Mouse (Mus musculus): ENCODE data around the gene Samsn1. TPM values are rescaled to one million over a fixed set of nuclear protein-coding genes. Genes with fewer than 3 reads are reported as not detected.

The Samsn1 gene
- polyA plus RNA-seq, 1 experiment from 2014 or later, result 26.5 TPM

- Histone ChIP-seq H3K4me3 (ENCODE audit: inconsistent target) (no peak overlapping the region), H3K36me3 (ENCODE audit: inconsistent target) (no peaks in the 10 kb centered on the region), H3K27ac (no peak overlapping the region), H3K79me2 (ENCODE audit: inconsistent target) (no peaks in the 10 kb centered on the region)
- WGBS (ENCODE audit: missing documents), result 17% methylated on average over 1 of the region's 1 CpGs
These were observed 38.2 kb downstream of the Samsn1 start for GRCm38 (mm10) chr16:75983831-75984230.

GRCm38 (mm10) chr16:75979381-75979780 lies 42.7 kb downstream of the Samsn1 start:
- H3K36me3 ChIP-seq (ENCODE audit: inconsistent target), result no peaks in the 10 kb centered on the region
- H3K79me2 ChIP-seq (ENCODE audit: inconsistent target), result no peaks in the 10 kb centered on the region
- H3K4me3 ChIP-seq (ENCODE audit: inconsistent target), result no peak overlapping the region
- no peak overlapping the region for H3K27ac ChIP-seq

- Histone ChIP-seq H3K27ac (no peak overlapping the region), H3K36me3 (ENCODE audit: inconsistent target) (no peaks in the 10 kb centered on the region), H3K4me3 (ENCODE audit: inconsistent target) (no peak overlapping the region), H3K79me2 (ENCODE audit: inconsistent target) (no peaks in the 10 kb centered on the region)
- WGBS (ENCODE audit: missing documents), result 60% methylated on average over 5 of the region's 5 CpGs
These were observed 44.3 kb downstream of the Samsn1 start for GRCm38 (mm10) chr16:75977798-75978197.

DNA sequence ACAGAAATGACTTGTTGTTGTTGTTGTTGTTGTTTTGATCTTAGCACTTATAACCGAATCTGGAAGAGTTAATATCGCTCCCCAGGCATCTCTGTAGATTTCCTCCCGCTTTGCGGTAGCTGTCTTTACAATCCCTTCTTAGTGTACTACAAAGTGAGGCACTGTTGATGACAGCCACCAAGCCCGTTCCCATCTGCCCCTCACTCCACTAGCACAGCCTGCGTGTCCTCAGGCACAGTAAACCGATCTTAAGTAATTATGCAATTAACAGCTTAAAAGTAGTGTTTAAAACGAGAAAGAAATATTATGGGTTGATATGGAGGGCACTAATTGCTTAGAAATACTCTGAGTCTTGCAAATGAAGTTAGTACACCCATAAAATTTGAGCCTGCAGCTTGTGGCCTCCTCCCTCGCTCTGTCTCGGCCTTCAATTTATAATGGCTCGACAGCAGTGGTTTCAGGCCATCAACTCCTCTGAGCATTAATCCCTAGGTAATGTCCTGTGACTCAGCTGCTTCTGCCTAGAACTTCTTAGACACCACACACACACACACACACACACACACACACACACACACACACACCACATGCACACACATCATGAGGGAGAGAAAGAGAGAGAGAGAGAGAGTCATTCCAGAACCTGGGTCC lies 46.3 kb downstream of the Samsn1 start:
- 91% methylated on average over 11 of the region's 11 CpGs for WGBS (ENCODE audit: missing documents)
- Histone ChIP-seq H3K79me2 (ENCODE audit: inconsistent target) (no peaks in the 10 kb centered on the region), H3K27ac (no peak overlapping the region), H3K36me3 (ENCODE audit: inconsistent target) (no peaks in the 10 kb centered on the region), H3K4me3 (ENCODE audit: inconsistent target) (no peak overlapping the region)

DNA sequence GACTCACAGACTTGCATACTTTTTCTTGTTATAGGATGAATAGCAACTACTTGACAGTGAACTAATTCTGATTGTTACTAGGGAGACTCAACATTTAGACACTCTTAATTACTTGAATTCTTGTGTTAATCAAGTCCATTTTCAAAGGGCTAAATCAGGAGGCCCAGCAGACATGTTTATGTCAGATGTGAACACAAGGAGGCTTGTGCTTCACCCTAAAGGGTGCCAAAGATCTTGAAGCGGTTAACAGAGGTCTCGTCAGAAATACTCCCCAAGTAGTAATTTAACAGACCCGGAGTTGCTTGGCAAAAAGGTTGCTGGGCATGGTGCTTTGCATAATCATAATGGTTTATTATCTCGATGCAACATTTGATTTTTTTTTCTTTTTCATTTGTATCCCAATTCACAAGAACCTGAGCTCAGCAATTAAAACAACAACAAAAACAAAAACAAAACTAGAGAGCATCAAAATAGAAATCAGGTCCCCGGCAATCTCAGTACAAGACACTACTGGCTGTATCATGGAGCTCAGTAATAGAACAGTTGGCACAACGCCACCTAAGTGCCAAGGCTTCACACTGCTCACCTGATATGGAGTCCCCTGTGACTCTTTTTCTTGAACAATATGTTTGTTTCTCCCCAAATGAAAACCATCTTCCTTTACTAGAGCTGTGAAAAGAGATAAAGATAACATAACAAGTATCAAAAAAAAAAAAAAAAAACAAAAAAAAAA lies 51.6 kb downstream of the Samsn1 start:
- no peaks in the 10 kb centered on the region for H3K79me2 ChIP-seq (ENCODE audit: inconsistent target)
- no peak overlapping the region for H3K4me3 ChIP-seq (ENCODE audit: inconsistent target)
- H3K36me3 ChIP-seq (ENCODE audit: inconsistent target), result no peaks in the 10 kb centered on the region
- H3K27ac ChIP-seq, result no peak overlapping the region
- 98% methylated on average over 6 of the region's 6 CpGs for WGBS (ENCODE audit: missing documents)

- no peaks in the 10 kb centered on the region for H3K36me3 ChIP-seq (ENCODE audit: inconsistent target)
- H3K4me3 ChIP-seq (ENCODE audit: inconsistent target), result no peak overlapping the region
- H3K79me2 ChIP-seq (ENCODE audit: inconsistent target), result no peaks in the 10 kb centered on the region
- peak overlapping the region; percentile 75 for H3K27ac ChIP-seq
- WGBS (ENCODE audit: missing documents), result 53% methylated on average over 8 of the region's 8 CpGs
These were observed 60.1 kb downstream of the Samsn1 start for GRCm38 (mm10) chr16:75962021-75962420.

DNA sequence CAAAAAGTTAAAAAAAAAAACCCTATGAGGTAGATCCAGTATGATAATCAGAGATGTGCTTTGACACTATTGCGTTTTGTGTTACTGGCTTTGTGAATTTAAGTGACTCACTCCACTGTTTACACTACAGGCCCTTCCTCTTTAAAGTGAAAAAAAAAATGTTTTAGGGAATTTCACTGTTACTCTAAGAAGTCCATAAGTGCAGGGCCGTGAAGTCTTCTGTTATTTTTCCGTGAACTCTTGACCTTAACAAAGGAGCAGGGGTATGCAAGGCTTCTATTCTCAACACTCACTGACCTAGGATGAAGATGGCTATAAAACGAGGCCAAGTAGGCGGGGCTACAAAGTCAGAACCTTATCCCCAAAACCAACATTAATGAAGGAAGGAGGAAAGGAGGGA lies 60.6 kb downstream of the Samsn1 start:
- no peaks in the 10 kb centered on the region for H3K79me2 ChIP-seq (ENCODE audit: inconsistent target)
- peak overlapping the region; percentile 3; the same call in 1 of the 2 replicates for H3K4me3 ChIP-seq (ENCODE audit: inconsistent target)
- 21% methylated on average over 3 of the region's 5 CpGs for WGBS (ENCODE audit: missing documents)
- no peaks in the 10 kb centered on the region for H3K36me3 ChIP-seq (ENCODE audit: inconsistent target)
- H3K27ac ChIP-seq, result peak overlapping the region; percentile 75

DNA sequence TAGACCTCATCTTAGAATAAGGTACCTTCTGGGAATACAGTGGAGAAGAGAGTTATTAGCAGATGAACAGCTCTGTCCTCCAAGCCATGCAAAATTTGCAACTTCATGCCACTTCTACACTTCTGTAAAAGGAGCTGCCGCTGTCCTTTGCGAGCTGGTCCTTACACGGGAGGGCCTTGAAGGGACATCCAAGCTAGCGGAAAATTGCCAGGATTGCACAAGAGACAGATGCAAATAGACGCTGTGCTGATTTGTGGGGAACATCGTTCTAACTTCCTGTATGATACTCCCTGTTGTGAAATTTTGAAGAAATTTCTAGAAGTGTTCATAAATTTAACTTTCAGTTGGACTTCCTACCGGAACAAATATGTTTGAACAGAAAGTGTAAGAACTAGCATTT lies 61.0 kb downstream of the Samsn1 start:
- WGBS (ENCODE audit: missing documents), result 1% methylated on average over 7 of the region's 7 CpGs
- Histone ChIP-seq H3K27ac (peak overlapping the region; percentile 75), H3K4me3 (ENCODE audit: inconsistent target) (peak overlapping the region; percentile 3; the same call in 1 of the 2 replicates), H3K36me3 (ENCODE audit: inconsistent target) (no peaks in the 10 kb centered on the region), H3K79me2 (ENCODE audit: inconsistent target) (no peaks in the 10 kb centered on the region)

GRCm38 (mm10) chr16:75933357-75933756 lies 88.7 kb downstream of the Samsn1 start:
- Histone ChIP-seq H3K79me2 (ENCODE audit: inconsistent target) (no peaks in the 10 kb centered on the region), H3K4me3 (ENCODE audit: inconsistent target) (no peak overlapping the region), H3K36me3 (ENCODE audit: inconsistent target) (no peaks in the 10 kb centered on the region), H3K27ac (no peak overlapping the region)

- Histone ChIP-seq H3K36me3 (ENCODE audit: inconsistent target) (no peaks in the 10 kb centered on the region), H3K79me2 (ENCODE audit: inconsistent target) (no peaks in the 10 kb centered on the region), H3K4me3 (ENCODE audit: inconsistent target) (no peak overlapping the region), H3K27ac (no peak overlapping the region)
- 76% methylated on average over 3 of the region's 4 CpGs for WGBS (ENCODE audit: missing documents)
These were observed 91.9 kb downstream of the Samsn1 start for GRCm38 (mm10) chr16:75930222-75930553.

DNA sequence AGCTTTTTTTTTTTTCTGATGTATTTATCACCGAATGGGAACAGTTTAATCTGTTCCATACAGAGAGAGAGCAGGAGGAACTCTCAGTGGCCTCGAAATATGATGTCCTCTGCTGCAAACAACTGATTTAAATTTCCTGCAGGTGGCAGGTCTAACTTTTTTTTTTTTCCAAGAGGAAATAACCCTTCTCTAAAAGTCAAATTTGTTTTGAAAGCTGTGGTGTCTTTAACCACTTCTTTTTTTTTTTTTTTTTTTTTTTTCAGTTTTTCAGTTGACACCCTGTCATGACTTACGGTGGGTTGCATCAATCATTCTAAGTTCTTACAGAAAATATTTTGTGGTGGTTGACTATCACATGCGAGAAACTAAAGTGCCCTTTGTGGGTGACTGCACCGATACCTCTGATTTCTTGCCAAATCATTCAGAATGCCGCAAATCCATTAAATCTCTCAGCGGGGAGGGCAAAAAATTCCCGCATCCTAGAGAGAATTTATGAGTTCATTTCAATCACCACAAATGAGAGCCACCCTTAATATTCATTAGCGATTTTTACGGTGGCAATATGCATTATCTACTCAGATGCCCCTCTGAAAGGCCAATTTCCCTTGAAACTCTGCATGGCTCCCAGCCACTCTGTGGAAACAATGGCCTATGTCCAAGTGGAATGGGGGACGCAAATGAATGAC lies 92.4 kb downstream of the Samsn1 start:
- Histone ChIP-seq H3K27ac (no peak overlapping the region), H3K79me2 (ENCODE audit: inconsistent target) (no peaks in the 10 kb centered on the region), H3K4me3 (ENCODE audit: inconsistent target) (no peak overlapping the region), H3K36me3 (ENCODE audit: inconsistent target) (no peaks in the 10 kb centered on the region)
- WGBS (ENCODE audit: missing documents), result 28% methylated on average over 11 of the region's 11 CpGs

- no peak overlapping the region for H3K4me3 ChIP-seq (ENCODE audit: inconsistent target)
- H3K27ac ChIP-seq, result no peak overlapping the region
- 100% methylated on average over 2 of the region's 2 CpGs for WGBS (ENCODE audit: missing documents)
- H3K36me3 ChIP-seq (ENCODE audit: inconsistent target), result no peaks in the 10 kb centered on the region
- no peaks in the 10 kb centered on the region for H3K79me2 ChIP-seq (ENCODE audit: inconsistent target)
These were observed 95.6 kb downstream of the Samsn1 start for GRCm38 (mm10) chr16:75926511-75926910.

- no peaks in the 10 kb centered on the region for H3K36me3 ChIP-seq (ENCODE audit: inconsistent target)
- WGBS (ENCODE audit: missing documents), result 14% methylated on average over 4 of the region's 4 CpGs
- no peaks in the 10 kb centered on the region for H3K79me2 ChIP-seq (ENCODE audit: inconsistent target)
- no peak overlapping the region for H3K27ac ChIP-seq
- H3K4me3 ChIP-seq (ENCODE audit: inconsistent target), result no peak overlapping the region
These were observed 101.2 kb downstream of the Samsn1 start for GRCm38 (mm10) chr16:75920870-75921269.

- Histone ChIP-seq H3K79me2 (ENCODE audit: inconsistent target) (no peaks in the 10 kb centered on the region), H3K4me3 (ENCODE audit: inconsistent target) (no peak overlapping the region), H3K27ac (no peak overlapping the region), H3K36me3 (ENCODE audit: inconsistent target) (no peaks in the 10 kb centered on the region)
- WGBS (ENCODE audit: missing documents), result 95% methylated on average over 4 of the region's 4 CpGs
These were observed 102.8 kb downstream of the Samsn1 start for GRCm38 (mm10) chr16:75919298-75919697.

DNA sequence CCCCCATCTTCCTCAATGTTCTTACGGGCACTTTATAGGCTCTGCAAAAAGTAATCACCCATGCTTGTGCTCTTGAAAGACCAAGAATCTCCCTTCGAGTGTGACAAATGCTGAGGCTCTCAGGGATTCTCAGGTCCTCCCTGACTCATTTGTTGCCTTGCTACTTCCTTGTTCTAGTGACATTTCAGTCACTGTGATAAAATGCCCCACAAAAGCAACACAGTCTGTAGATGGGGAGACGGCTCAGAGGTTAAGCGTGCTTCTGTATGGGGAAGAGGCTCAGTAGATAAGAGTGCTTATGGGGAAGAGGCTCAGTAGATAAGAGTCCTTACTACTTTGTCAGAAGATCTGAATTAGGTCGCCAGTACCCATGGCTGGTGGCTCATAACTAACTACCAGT lies 104.4 kb downstream of the Samsn1 start:
- Histone ChIP-seq H3K27ac (no peak overlapping the region), H3K4me3 (ENCODE audit: inconsistent target) (no peak overlapping the region), H3K79me2 (ENCODE audit: inconsistent target) (no peaks in the 10 kb centered on the region), H3K36me3 (ENCODE audit: inconsistent target) (no peaks in the 10 kb centered on the region)
- WGBS (ENCODE audit: missing documents), result 89% methylated on average over 5 of the region's 5 CpGs

All from macrophage (primary cell).